In the genomic region with DNA sequence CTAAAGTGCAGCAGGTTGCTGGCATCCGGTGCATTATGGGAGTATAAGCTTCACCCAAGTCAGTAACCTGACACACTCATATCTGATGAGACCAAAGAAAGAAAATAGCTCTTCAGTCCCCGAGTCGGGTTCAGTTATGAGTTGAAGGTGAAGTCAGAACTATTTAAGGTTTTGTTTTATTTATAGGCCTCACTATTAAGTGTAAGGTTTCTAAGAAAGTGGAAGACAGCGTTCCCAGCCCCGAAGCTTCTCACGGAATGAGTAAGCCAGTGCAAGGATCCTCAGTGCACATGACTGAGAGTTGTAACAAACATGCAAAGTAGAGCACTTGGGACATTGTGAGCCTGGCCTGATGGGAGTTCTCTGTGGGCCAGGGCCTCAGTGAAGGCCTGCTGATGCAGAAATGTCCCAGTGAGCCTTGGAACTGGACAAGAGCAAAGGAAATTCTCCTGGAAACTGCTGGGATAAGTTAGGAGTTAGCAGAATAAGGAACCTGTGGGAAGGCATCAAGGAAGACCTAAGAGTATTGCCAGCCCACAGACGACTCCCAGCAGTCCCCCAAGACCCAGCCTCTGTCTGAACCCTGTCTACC, we compare ENCODE assay signal across 14 mouse cellular contexts.
"Had no signal": no experiment of that assay in that cellular context is flagged by ENCODE, and none has a peak within 500 bp of the region (broad histone marks: within the 10 kb centered on the region; RNA-seq: fewer than 3 reads in every experiment).

No protein-coding gene starts in this region.

- H3K4me3 ChIP-seq: left cerebral cortex, adult 2 months; limb, embryonic 10.5 days; liver, embryonic 15.5 days; neural tube, embryonic 13.5 days had no signal

- H3K36me3 ChIP-seq: limb, embryonic 10.5 days; liver, embryonic 15.5 days; neural tube, embryonic 13.5 days had no signal

- H3K9me3 ChIP-seq: limb, embryonic 10.5 days; liver, embryonic 15.5 days; neural tube, embryonic 13.5 days had no signal

- H3K9ac ChIP-seq: liver, embryonic 15.5 days; neural tube, embryonic 13.5 days had no signal

- ATAC-seq: lung, postnatal 0 days had no signal

- H3K4me1 ChIP-seq: limb, embryonic 10.5 days; liver, embryonic 15.5 days; neural tube, embryonic 13.5 days had no signal

- H3K27ac ChIP-seq: left cerebral cortex, adult 2 months; limb, embryonic 10.5 days; liver, embryonic 15.5 days; neural tube, embryonic 13.5 days; stomach, postnatal 0 days had no signal

- H3K4me2 ChIP-seq: liver, embryonic 11.5 days; liver, embryonic 15.5 days; neural tube, embryonic 13.5 days had no signal

- DNase-seq: kidney, postnatal 25 days; lung, adult 2 months; lung, postnatal 36 days; midbrain, embryonic 14.5 days; right cerebral cortex, adult 18-20 months; right cerebral cortex, postnatal 25 days; thymus, postnatal 4 days had no signal

- H3K27me3 ChIP-seq: liver, embryonic 15.5 days; neural tube, embryonic 13.5 days had no signal
